Mouse (Mus musculus): ENCODE measurements around the gene Rims4. TPM values are rescaled to one million over a fixed set of nuclear protein-coding genes. Genes with fewer than 3 reads are reported as not detected.

Rims4 gene
- total and polyA plus RNA-seq, 3 experiments, result 0.05 TPM; not detected in 2

GRCm38 (mm10) chr2:163947976-163948375 is 29.5 kb upstream of the Rims4 start:
- H3K27me3 ChIP-seq (ENCODE audit: insufficient read depth, low read length), result peaks cover 8% of the 10 kb centered on the region
- no peaks in the 10 kb centered on the region for H3K9me3 ChIP-seq (replicated peaks)
- no peak overlapping the region for H3K4me3 ChIP-seq (ENCODE audit: low read depth, low read length)
- TF ChIP-seq POLR2AphosphoS5 (IDR thresholded peaks at IDR 0.05; ENCODE audit: insufficient replicate concordance, low read depth, low read length), result no peak
- no peak for TF ChIP-seq CTCF (IDR thresholded peaks at IDR 0.05; ENCODE audit: low read depth, low read length)
- no peak for TF ChIP-seq GATA2 (IDR thresholded peaks at IDR 0.05; ENCODE audit: borderline replicate concordance, low read depth, low read length)
- TF ChIP-seq GATA1 (IDR thresholded peaks at IDR 0.05; ENCODE audit: borderline replicate concordance, low read length), result no peak
- TF ChIP-seq TAL1 (conservative IDR thresholded peaks at IDR 0.05; ENCODE audit: low read depth, low read length), result no peak
- no peak for ATAC-seq (ENCODE audit: extremely low read depth, insufficient number of reproducible peaks, low FRiP score, poor library complexity, severe bottlenecking)
- H3K4me1 ChIP-seq (ENCODE audit: insufficient read depth, low read depth, low read length), result no peaks in the 10 kb centered on the region
- no peaks in the 10 kb centered on the region for H3K36me3 ChIP-seq (replicated peaks)
- no peak for DNase-seq (ENCODE audit: low spot score)

DNA sequence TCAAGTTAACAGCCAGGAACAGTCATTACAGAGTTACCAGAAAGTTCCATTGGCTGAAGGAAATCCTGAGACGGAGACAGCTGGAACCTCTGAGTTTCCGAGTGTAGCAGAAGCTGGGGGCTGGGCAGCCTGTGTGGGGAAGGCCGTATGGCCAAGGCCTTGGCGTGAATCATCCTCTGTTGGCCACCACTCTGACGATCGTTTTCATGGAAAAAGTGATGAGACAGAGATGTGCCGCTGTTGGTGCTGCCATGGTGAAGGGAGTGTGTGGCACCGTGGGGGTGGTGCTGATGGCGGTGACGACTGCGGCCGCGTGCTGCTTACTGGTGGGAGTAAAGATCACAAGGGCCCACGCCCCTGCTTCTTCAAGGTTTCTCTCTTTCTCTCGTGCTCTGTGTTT is 27.7 kb upstream of the Rims4 start:
- ATAC-seq (ENCODE audit: extremely low read depth, insufficient number of reproducible peaks, low FRiP score, poor library complexity, severe bottlenecking), result no peak
- DNase-seq (ENCODE audit: low spot score), result no peak

DNA sequence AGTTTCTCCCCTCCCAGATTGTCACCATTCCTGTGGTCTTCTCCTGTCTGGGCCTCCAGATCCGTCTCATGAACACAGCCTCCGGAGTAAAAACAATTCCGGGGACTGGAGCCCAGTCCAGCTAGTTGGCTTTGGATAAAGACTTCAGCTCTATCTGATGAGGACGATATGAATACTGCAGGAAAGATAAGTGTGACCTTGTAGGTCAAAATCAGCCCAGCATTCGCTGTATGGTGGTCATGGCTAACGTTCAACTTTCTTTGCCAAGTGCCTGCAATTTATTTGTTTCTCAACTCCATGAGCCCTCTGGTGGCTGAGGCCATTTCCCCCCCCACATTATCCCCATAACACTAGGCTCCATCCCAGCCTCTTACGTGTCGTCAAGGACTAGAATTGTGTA is 26.0 kb upstream of the Rims4 start:
- no peaks in the 10 kb centered on the region for H3K9me3 ChIP-seq (replicated peaks)
- no peaks in the 10 kb centered on the region for H3K4me1 ChIP-seq (ENCODE audit: insufficient read depth, low read depth, low read length)
- peaks cover 8% of the 10 kb centered on the region for H3K27me3 ChIP-seq (ENCODE audit: insufficient read depth, low read length)
- no peaks in the 10 kb centered on the region for H3K36me3 ChIP-seq (replicated peaks)
- DNase-seq (ENCODE audit: low spot score) (no peak), ATAC-seq (ENCODE audit: extremely low read depth, insufficient number of reproducible peaks, low FRiP score, poor library complexity, severe bottlenecking) (no peak)
- no peak for TF ChIP-seq GATA2 (IDR thresholded peaks at IDR 0.05; ENCODE audit: borderline replicate concordance, low read depth, low read length)
- no peak for TF ChIP-seq POLR2AphosphoS5 (IDR thresholded peaks at IDR 0.05; ENCODE audit: insufficient replicate concordance, low read depth, low read length)
- no peak for TF ChIP-seq CTCF (IDR thresholded peaks at IDR 0.05; ENCODE audit: low read depth, low read length)
- TF ChIP-seq TAL1 (conservative IDR thresholded peaks at IDR 0.05; ENCODE audit: low read depth, low read length), result no peak
- TF ChIP-seq GATA1 (IDR thresholded peaks at IDR 0.05; ENCODE audit: borderline replicate concordance, low read length), result no peak
- no peak overlapping the region for H3K4me3 ChIP-seq (ENCODE audit: low read depth, low read length)

More for the DNA sequence above, 27.7 kb upstream of the Rims4 start:
- peaks cover 8% of the 10 kb centered on the region for H3K27me3 ChIP-seq (ENCODE audit: insufficient read depth, low read length)
- H3K36me3 ChIP-seq (replicated peaks), result no peaks in the 10 kb centered on the region
- no peak for TF ChIP-seq POLR2AphosphoS5 (IDR thresholded peaks at IDR 0.05; ENCODE audit: insufficient replicate concordance, low read depth, low read length)
- no peak for TF ChIP-seq CTCF (IDR thresholded peaks at IDR 0.05; ENCODE audit: low read depth, low read length)
- no peak for TF ChIP-seq GATA1 (IDR thresholded peaks at IDR 0.05; ENCODE audit: borderline replicate concordance, low read length)
- TF ChIP-seq GATA2 (IDR thresholded peaks at IDR 0.05; ENCODE audit: borderline replicate concordance, low read depth, low read length), result no peak
- TF ChIP-seq TAL1 (conservative IDR thresholded peaks at IDR 0.05; ENCODE audit: low read depth, low read length), result no peak
- no peak overlapping the region for H3K4me3 ChIP-seq (ENCODE audit: low read depth, low read length)
- H3K4me1 ChIP-seq (ENCODE audit: insufficient read depth, low read depth, low read length), result no peaks in the 10 kb centered on the region
- no peaks in the 10 kb centered on the region for H3K9me3 ChIP-seq (replicated peaks)

DNA sequence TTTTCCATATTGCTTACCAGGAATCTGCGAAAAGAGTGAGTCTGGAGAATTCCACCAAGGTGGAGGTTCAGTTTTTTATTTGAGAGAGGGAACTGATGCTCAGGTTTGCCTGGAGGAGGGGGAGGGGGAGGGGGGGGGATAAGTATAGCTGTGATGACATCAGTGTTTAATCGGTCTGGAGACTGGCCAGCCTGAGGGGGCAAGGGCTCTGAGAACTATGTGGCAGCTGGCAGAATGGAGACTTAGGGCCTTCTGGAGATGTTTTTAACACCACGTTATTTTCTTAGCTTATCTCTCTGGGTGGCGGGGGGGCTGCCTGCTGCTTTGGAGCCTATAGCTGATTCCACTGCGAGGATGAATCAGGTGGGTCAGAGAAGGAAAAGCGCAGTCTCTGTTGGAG is 24.6 kb upstream of the Rims4 start:
- peaks cover 8% of the 10 kb centered on the region for H3K27me3 ChIP-seq (ENCODE audit: insufficient read depth, low read length)

DNA sequence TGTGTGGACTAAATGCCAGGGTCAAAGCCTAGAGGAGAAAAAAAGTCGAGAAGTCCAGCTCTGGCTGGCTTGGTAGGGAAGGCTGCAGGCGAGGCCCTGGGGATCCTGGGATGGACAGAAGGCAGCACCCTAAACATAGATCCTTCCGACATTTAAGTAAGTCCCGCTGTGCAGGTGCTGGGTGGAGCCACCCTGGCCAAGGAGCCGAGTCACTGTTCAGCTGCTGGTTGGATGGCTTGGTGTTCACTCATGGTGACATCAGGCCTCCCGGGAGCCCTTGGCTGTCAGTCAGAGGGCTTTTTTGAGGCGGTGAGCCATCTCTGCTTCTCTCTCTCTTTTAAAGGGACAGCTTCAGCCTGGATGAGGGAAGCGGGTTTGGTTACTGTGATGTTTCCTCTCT is 21.0 kb upstream of the Rims4 start:
- DNase-seq (ENCODE audit: low spot score), result no peak

More for the DNA sequence above, 24.6 kb upstream of the Rims4 start:
- no peaks in the 10 kb centered on the region for H3K9me3 ChIP-seq (replicated peaks)
- ATAC-seq (ENCODE audit: extremely low read depth, insufficient number of reproducible peaks, low FRiP score, poor library complexity, severe bottlenecking) (no peak), DNase-seq (ENCODE audit: low spot score) (no peak)
- TF ChIP-seq POLR2AphosphoS5 (IDR thresholded peaks at IDR 0.05; ENCODE audit: insufficient replicate concordance, low read depth, low read length) (no peak), GATA1 (IDR thresholded peaks at IDR 0.05; ENCODE audit: borderline replicate concordance, low read length) (no peak), CTCF (IDR thresholded peaks at IDR 0.05; ENCODE audit: low read depth, low read length) (no peak), GATA2 (IDR thresholded peaks at IDR 0.05; ENCODE audit: borderline replicate concordance, low read depth, low read length) (no peak), TAL1 (conservative IDR thresholded peaks at IDR 0.05; ENCODE audit: low read depth, low read length) (no peak)
- no peaks in the 10 kb centered on the region for H3K36me3 ChIP-seq (replicated peaks)
- H3K4me1 ChIP-seq (ENCODE audit: insufficient read depth, low read depth, low read length), result no peaks in the 10 kb centered on the region
- no peak overlapping the region for H3K4me3 ChIP-seq (ENCODE audit: low read depth, low read length)

DNA sequence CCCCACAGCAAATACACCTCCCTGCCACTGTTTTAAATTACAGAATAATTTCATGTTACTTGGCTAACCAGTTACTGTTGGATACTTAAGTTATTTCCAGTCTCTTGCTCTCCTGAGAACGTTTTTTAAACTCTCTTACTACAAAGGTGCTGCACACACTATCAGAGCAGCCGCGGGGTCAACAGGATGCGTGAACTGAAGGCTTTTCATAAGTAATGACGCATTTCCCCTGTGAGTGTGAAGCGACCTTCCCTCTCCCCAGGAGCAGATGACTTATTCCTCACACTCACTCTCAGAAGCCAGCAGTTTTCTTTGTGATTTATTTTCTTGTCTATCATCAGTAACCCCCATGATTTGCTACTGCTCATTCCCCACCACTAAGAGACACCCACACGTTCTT is 13.7 kb upstream of the Rims4 start:
- no peak overlapping the region for H3K4me3 ChIP-seq (ENCODE audit: low read depth, low read length)
- no peak for ATAC-seq (ENCODE audit: extremely low read depth, insufficient number of reproducible peaks, low FRiP score, poor library complexity, severe bottlenecking)
- DNase-seq (ENCODE audit: low spot score), result no peak
- H3K4me1 ChIP-seq (ENCODE audit: insufficient read depth, low read depth, low read length), result no peaks in the 10 kb centered on the region
- no peaks in the 10 kb centered on the region for H3K9me3 ChIP-seq (replicated peaks)
- H3K27me3 ChIP-seq (ENCODE audit: insufficient read depth, low read length), result no peaks in the 10 kb centered on the region
- H3K36me3 ChIP-seq (replicated peaks), result no peaks in the 10 kb centered on the region
- TF ChIP-seq GATA1 (IDR thresholded peaks at IDR 0.05; ENCODE audit: borderline replicate concordance, low read length) (no peak), TAL1 (conservative IDR thresholded peaks at IDR 0.05; ENCODE audit: low read depth, low read length) (no peak), POLR2AphosphoS5 (IDR thresholded peaks at IDR 0.05; ENCODE audit: insufficient replicate concordance, low read depth, low read length) (no peak), CTCF (IDR thresholded peaks at IDR 0.05; ENCODE audit: low read depth, low read length) (no peak), GATA2 (IDR thresholded peaks at IDR 0.05; ENCODE audit: borderline replicate concordance, low read depth, low read length) (no peak)

More for the DNA sequence above, 21.0 kb upstream of the Rims4 start:
- H3K4me1 ChIP-seq (ENCODE audit: insufficient read depth, low read depth, low read length), result no peaks in the 10 kb centered on the region
- no peak for TF ChIP-seq GATA2 (IDR thresholded peaks at IDR 0.05; ENCODE audit: borderline replicate concordance, low read depth, low read length)
- TF ChIP-seq CTCF (IDR thresholded peaks at IDR 0.05; ENCODE audit: low read depth, low read length), result no peak
- TF ChIP-seq POLR2AphosphoS5 (IDR thresholded peaks at IDR 0.05; ENCODE audit: insufficient replicate concordance, low read depth, low read length), result no peak
- no peak for TF ChIP-seq GATA1 (IDR thresholded peaks at IDR 0.05; ENCODE audit: borderline replicate concordance, low read length)
- no peak for TF ChIP-seq TAL1 (conservative IDR thresholded peaks at IDR 0.05; ENCODE audit: low read depth, low read length)
- H3K9me3 ChIP-seq (replicated peaks), result no peaks in the 10 kb centered on the region
- no peaks in the 10 kb centered on the region for H3K36me3 ChIP-seq (replicated peaks)
- no peaks in the 10 kb centered on the region for H3K27me3 ChIP-seq (ENCODE audit: insufficient read depth, low read length)
- ATAC-seq (ENCODE audit: extremely low read depth, insufficient number of reproducible peaks, low FRiP score, poor library complexity, severe bottlenecking), result no peak
- H3K4me3 ChIP-seq (ENCODE audit: low read depth, low read length), result no peak overlapping the region

Measured in G1E (cell line).